Mouse (Mus musculus) midbrain, embryonic 14.5 days (tissue): Measurements from ENCODE around the gene Tnfsf12. TPM values are rescaled to one million over a fixed set of nuclear protein-coding genes. Genes with fewer than 3 reads are reported as not detected.
"Not testable (repeated sequence)": the region's sequence is repeated elsewhere in the genome, so short reads cannot be mapped to it uniquely, and the experiment has no call there.

Experiments used
- ATAC-seq: fragments of 200-750 bp; cut with Nextera tagmentation; 2 replicates; pipeline ENCODE4 v1.8.0; 2017; ENCODE audit warnings: moderate number of reproducible peaks, moderate library complexity; ENCODE audit not compliant: low FRiP score, low TSS enrichment
- DNase-seq: peaks from one replicate; pipeline ENCODE4 v3.0.0-alpha.2; 2015
- H3K27ac ChIP-seq: fragments of 300-500 bp; sonication (generic); replicated peaks from 2 replicates; pipeline ENCODE4 v1.5.1; 2014; ENCODE audit warnings: mild to moderate bottlenecking, low read depth, low read length, moderate library complexity
- H3K27me3 ChIP-seq: fragments of 300-500 bp; sonication (generic); 2 replicates; pipeline ENCODE4 v1.6.1; 2014; ENCODE audit warnings: low read length, control low read depth, mixed read lengths; ENCODE audit not compliant: control insufficient read depth, insufficient read depth
- H3K36me3 ChIP-seq: fragments of 300-500 bp; sonication (generic); 2 replicates; pipeline ENCODE4 v1.6.1; 2014; ENCODE audit warnings: low read length, control low read depth; ENCODE audit not compliant: control insufficient read depth, insufficient read depth
- H3K4me1 ChIP-seq: fragments of 300-500 bp; sonication (generic); 2 replicates; pipeline ENCODE4 v1.6.1; 2014; ENCODE audit warnings: mild to moderate bottlenecking, antibody characterized with exemption, low read length, control low read depth; ENCODE audit not compliant: control insufficient read depth, insufficient read depth
- H3K4me2 ChIP-seq: fragments of 300-500 bp; sonication (generic); 2 replicates; pipeline ENCODE4 v1.6.1; 2014; ENCODE audit warnings: mild to moderate bottlenecking, low read length, moderate library complexity
- H3K4me3 ChIP-seq: fragments of 300-500 bp; sonication (generic); replicated peaks from 2 replicates; pipeline ENCODE4 v1.5.1; 2014; ENCODE audit warnings: low read depth, low read length
- H3K9ac ChIP-seq: fragments of 300-500 bp; sonication (generic); replicated peaks from 2 replicates; pipeline ENCODE4 v1.6.1; 2014; ENCODE audit warnings: mild to moderate bottlenecking, low read length, moderate library complexity
- H3K9me3 ChIP-seq: fragments of 300-500 bp; sonication (generic); 2 replicates; pipeline ENCODE4 v1.6.1; 2016; ENCODE audit warnings: low read length, control low read depth, mixed read lengths; ENCODE audit not compliant: control insufficient read depth
- WGBS: fragments of 180-500 bp; shearing (Covaris S2); extraction: QIAGEN DNeasy Blood & Tissue Kit; methylation state at CpG from one replicate; pipeline ENCODE4 v1.1.7; 2014; 5-methylcytosine and 5-hydroxymethylcytosine counted together
- polyA plus RNA-seq: library from polyadenylated mRNA; unstranded; fragments of >200 nt; fragmentation: Nextera tagmentation; extraction: Ambion mirVana; gene quantifications from 2 replicates; pipeline ENCODE4 v1.2.1, GENCODE M21; 2014

Gene Tnfsf12
- polyA plus RNA-seq, 1 experiment from 2014 or later, result 3.0 TPM

DNA sequence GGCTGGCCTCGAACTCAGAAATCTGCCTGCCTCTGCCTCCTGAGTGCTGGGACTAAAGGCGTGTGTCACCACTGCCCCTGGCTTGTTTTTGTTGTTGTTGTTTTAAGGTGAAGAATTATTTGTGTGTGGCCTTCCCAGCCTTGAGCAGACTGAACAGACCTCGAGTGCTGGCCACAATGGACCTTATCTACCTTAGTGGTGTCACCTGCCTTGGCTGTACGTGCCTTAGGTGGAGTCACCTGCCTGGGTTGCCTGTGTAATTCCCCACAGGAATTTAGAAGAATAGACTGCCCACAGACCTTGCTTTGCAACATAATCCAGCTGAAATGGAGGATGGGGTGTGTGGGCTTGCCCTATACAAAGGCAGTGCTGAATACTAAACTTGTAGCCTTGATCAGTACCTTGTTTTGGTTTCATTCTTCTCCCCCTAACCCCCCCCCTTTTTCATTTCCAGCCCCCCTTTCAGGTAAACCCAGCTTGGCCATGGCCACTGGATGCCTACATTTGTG, 12.3 kb upstream of the Tnfsf12 start:
- no peak overlapping the region for H3K9ac ChIP-seq
- H3K4me1 ChIP-seq, result no peaks in the 10 kb centered on the region
- 84% methylated on average over 4 of the region's 4 CpGs for WGBS
- no peaks in the 10 kb centered on the region for H3K27me3 ChIP-seq
- no peak overlapping the region for H3K27ac ChIP-seq
- no peak for DNase-seq
- H3K4me2 ChIP-seq, result no peak overlapping the region
- H3K4me3 ChIP-seq, result no peak overlapping the region
- no peaks in the 10 kb centered on the region for H3K9me3 ChIP-seq
- no peaks in the 10 kb centered on the region for H3K36me3 ChIP-seq
- no peak for ATAC-seq

DNA sequence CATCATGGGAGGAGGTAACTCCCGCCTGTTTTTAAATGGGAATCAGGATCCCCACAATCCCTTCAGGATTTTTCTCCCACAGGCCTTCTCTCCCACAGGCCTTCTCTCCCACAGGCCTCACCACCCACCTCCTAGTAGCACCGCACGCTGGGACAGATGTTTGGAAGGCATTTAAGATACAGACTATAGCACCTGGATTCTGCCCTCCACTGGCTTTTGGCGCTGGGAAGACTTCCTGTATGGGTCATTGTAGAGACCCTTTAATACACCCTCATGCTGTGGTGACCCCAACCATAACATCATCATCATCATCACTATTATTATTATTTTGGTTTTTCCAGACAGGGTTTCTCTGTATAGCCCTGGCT, 11.8 kb upstream of the Tnfsf12 start:
- no peak overlapping the region for H3K9ac ChIP-seq
- H3K4me3 ChIP-seq, result no peak overlapping the region
- H3K27ac ChIP-seq, result no peak overlapping the region
- no peak for ATAC-seq
- 90% methylated on average over 4 of the region's 4 CpGs for WGBS
- no peak for DNase-seq
- no peaks in the 10 kb centered on the region for H3K4me1 ChIP-seq
- no peaks in the 10 kb centered on the region for H3K27me3 ChIP-seq
- H3K36me3 ChIP-seq, result no peaks in the 10 kb centered on the region
- H3K9me3 ChIP-seq, result no peaks in the 10 kb centered on the region
- H3K4me2 ChIP-seq, result no peak overlapping the region

DNA sequence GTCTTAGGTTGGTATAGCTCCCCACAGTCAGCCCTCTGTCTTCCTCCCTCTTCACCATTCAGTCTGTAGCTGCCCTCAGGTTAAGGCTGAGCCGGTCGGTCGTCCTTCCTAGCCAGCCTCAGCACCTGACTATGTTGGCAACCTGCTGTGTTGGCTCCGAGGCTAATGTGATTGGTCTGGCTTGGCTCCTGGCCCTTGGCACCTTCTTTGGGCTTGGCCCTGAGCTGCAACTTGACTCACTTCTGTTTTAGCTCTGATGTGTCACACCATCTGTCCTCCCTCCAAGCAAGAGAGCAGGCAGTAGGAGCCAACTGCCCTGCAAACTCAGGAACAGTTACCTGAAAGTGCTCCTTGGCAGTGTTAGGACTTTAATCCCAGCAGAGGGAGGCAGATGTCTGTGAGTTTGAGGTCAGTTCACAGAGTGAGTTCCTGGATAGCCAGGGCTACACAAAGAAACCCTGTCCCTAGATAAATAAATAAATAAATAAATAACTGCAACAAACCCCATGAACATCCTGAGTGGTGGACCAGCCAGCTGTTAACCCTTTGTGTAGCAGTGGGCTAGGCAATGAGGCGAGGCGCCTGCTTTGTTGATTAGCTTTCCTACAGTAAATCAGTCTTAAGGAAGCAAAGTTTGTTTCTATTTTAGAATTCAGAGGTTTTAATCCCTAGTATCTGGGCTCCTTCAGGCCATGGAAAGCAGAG, 11.3 kb upstream of the Tnfsf12 start:
- no peaks in the 10 kb centered on the region for H3K9me3 ChIP-seq
- H3K4me1 ChIP-seq, result no peaks in the 10 kb centered on the region
- H3K9ac ChIP-seq, result no peak overlapping the region
- ATAC-seq, result no peak
- no peaks in the 10 kb centered on the region for H3K27me3 ChIP-seq
- H3K4me2 ChIP-seq, result no peak overlapping the region
- no peaks in the 10 kb centered on the region for H3K36me3 ChIP-seq
- 48% methylated on average over 6 of the region's 6 CpGs for WGBS
- no peak for DNase-seq
- H3K27ac ChIP-seq, result no peak overlapping the region
- no peak overlapping the region for H3K4me3 ChIP-seq

DNA sequence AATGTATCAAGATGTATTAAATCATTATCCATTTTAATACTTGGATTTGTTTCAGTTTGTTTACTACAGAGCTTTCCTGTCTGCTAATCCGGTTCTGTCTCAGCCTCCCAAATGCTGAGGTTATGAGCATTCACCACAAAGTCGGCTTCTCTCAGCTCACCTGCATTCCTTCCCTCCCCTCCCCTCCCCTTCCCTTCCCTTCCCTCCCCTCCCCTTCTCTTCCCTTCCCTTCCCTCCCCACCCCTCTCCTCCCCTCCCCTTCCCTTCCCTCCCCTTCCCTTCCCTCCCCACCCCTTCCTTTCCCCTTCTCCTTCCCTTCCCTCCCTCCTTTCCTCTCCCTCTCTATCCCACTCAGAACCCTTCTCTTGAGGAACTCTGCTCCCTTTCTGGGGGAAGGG, 9.0 kb upstream of the Tnfsf12 start:
- no peak for DNase-seq
- Histone ChIP-seq H3K36me3 (no peaks in the 10 kb centered on the region), H3K27me3 (no peaks in the 10 kb centered on the region), H3K27ac (no peak overlapping the region), H3K9me3 (no peaks in the 10 kb centered on the region), H3K9ac (no peak overlapping the region), H3K4me1 (no peaks in the 10 kb centered on the region), H3K4me2 (no peak overlapping the region), H3K4me3 (no peak overlapping the region)
- no peak for ATAC-seq
- WGBS, result 57% methylated on average over 2 of the region's 2 CpGs

DNA sequence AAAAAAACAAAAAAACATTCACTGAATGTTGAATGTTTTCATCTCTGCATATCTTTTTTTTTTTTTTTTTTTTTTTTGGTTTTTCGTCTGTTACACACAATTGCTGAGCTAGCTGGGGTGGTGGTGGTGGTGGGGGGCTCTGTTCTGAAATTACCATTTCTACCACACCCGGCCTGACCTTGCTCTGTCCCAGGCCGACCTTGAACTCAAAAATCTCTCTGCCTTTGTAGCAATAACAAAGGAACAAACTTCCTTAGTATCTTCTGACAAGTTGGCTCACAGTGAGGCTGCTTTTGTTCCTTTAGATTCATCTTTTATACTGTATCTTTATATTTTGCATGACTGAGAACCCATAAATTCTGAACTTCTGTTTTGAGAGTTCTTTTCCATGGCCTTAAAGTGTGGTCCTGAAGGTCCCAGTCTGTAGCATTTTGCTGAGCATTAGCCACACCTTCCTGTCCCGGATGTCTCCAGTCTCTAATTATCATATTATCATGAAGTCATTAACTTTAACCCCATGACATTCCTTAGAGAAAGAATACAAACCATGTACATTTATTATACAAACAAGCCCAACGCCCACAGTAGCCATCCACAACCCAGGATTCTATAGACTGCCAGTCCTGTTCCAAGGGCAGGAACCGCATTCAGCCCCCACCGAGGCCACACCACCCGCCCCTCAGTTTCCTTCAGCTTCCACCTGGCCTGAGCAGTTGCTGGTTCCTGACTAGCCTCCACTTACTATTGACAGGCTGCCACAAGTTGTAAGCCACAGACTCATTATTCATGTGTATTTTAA, 8.4 kb upstream of the Tnfsf12 start:
- 74% methylated on average over 8 of the region's 8 CpGs for WGBS
- DNase-seq, result no peak
- Histone ChIP-seq H3K4me3 (no peak overlapping the region), H3K27me3 (no peaks in the 10 kb centered on the region), H3K9ac (no peak overlapping the region), H3K9me3 (no peaks in the 10 kb centered on the region), H3K4me2 (no peak overlapping the region), H3K36me3 (no peaks in the 10 kb centered on the region), H3K27ac (no peak overlapping the region), H3K4me1 (no peaks in the 10 kb centered on the region)
- ATAC-seq, result no peak

DNA sequence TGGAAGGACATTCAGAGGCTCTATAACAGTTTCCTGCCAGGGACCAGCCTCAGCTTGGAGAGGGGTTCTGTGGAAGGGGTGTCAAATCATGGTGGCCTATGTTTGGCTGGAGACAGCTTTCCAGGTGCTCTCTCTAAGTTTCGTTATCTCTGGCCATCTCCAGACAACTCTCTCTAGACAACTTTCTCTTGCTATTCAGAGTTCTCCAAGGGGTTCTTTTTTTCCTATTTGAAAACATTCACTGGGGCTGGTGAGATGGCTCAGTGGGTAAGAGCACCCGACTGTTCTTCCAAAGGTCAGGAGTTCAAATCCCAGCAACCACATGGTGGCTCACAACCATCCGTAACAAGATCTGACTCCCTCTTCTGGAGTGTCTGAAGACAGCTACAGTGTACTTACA, 7.7 kb upstream of the Tnfsf12 start:
- H3K36me3 ChIP-seq, H3K9me3 ChIP-seq, H3K27me3 ChIP-seq, H3K4me2 ChIP-seq, DNase-seq, H3K9ac ChIP-seq, H3K4me3 ChIP-seq, ATAC-seq, H3K27ac ChIP-seq, H3K4me1 ChIP-seq: not testable (repeated sequence)
- WGBS, result 85% methylated on average over 2 of the region's 3 CpGs

DNA sequence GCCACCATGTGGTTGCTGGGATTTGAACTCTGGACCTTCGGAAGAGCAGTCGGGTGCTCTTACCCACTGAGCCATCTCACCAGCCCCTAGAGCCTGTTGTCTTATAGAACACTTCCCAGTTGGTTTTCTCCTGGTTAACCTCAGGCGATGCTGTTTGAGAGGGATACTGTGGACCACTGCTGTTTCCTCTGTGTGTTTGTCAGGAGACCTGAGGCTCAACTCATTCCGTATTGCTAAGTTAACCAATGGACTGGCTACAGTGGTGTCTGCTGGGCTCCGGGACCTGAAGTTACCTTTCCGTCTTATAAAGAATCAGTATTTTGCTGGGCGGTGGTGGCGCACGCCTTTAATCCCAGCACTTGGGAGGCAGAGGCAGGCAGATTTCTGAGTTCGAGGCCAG, 7.2 kb upstream of the Tnfsf12 start:
- not testable (repeated sequence) for H3K9ac ChIP-seq, H3K4me1 ChIP-seq, H3K27ac ChIP-seq, H3K4me3 ChIP-seq, DNase-seq, H3K4me2 ChIP-seq, ATAC-seq, H3K9me3 ChIP-seq, H3K27me3 ChIP-seq, H3K36me3 ChIP-seq
- 91% methylated on average over 10 of the region's 10 CpGs for WGBS

DNA sequence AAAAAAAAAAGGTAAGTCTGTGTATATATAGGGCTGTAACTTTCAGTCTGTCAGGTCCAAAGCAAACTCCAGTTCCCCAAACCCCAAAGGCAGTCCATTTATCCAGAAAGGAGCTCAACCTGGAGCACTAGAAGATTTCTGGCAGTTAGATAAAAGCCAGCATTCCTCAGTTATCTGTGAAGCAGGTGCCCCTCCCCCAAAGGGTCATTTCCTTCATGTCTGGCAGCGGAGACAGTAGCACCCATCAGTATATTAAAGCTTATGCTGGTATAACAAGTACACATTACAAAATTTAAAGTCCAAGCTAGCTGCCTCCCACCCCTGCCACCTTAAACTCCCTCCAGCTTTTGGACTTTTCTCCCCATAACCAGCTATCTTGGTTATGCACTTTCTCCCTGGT, 3.9 kb upstream of the Tnfsf12 start:
- no peaks in the 10 kb centered on the region for H3K27me3 ChIP-seq
- no peaks in the 10 kb centered on the region; the same call in 1 of the 2 replicates for H3K9me3 ChIP-seq
- 0 out of 2 replicates have a peak overlapping the region, but pooled peaks have one; percentile 27 for H3K9ac ChIP-seq
- DNase-seq (no peak), ATAC-seq (no peak)
- no peaks in the 10 kb centered on the region for H3K36me3 ChIP-seq
- peaks cover 8% of the 10 kb centered on the region for H3K4me1 ChIP-seq
- 86% methylated on average over 1 of the region's 1 CpGs for WGBS
- H3K4me3 ChIP-seq, result no peak overlapping the region
- H3K4me2 ChIP-seq, result no peak overlapping the region
- H3K27ac ChIP-seq, result no peak overlapping the region

DNA sequence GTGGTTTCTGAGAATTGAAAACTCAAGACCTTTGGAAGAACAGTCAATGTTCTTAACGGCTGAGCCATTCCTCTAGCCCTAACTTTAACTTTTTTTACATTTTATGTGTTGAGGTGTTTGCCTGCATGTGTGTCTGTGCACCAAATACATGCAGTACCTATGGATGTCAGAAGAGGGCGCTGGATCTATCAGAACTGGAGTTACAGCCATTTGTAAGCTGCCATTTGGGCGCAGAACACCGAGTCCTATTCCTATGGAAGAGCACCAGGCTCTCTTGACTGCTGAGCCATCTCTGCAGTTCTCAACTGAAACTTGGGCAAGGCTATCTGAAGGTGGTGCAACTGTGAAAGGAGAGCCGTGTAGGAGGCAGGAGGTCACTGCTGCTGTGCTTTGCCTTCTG, 2.9 kb upstream of the Tnfsf12 start:
- no peak overlapping the region for H3K4me2 ChIP-seq
- DNase-seq (no peak), ATAC-seq (no peak)
- H3K27ac ChIP-seq, result no peak overlapping the region
- 75% methylated on average over 5 of the region's 5 CpGs for WGBS
- peaks cover 8% of the 10 kb centered on the region for H3K4me1 ChIP-seq
- H3K27me3 ChIP-seq, result no peaks in the 10 kb centered on the region
- no peak overlapping the region for H3K4me3 ChIP-seq
- no peak overlapping the region for H3K9ac ChIP-seq
- H3K36me3 ChIP-seq, result no peaks in the 10 kb centered on the region
- H3K9me3 ChIP-seq, result no peaks in the 10 kb centered on the region; the same call in 1 of the 2 replicates
